Mouse (Mus musculus) testis, adult 2 months (tissue): ENCODE results near the gene Prdm16. TPM values are rescaled to one million over a fixed set of nuclear protein-coding genes. Genes with fewer than 3 reads are reported as not detected.

ENCODE experiments used
- H3K27ac ChIP-seq: fragments of 200-500 bp; 2 replicates; pipeline ENCODE4 v1.5.1; 2012; ENCODE audit warnings: low read depth, low read length; ENCODE audit not compliant: control insufficient read depth, insufficient read depth
- H3K27me3 ChIP-seq: fragments of 200-500 bp; 2 replicates; pipeline ENCODE4 v1.6.1; 2012; ENCODE audit warnings: mild to moderate bottlenecking, low read length, moderate library complexity; ENCODE audit not compliant: control insufficient read depth, insufficient read depth
- H3K36me3 ChIP-seq: fragments of 200-500 bp; 2 replicates; pipeline ENCODE4 v1.6.1; 2012; ENCODE audit warnings: mild to moderate bottlenecking, low read length; ENCODE audit not compliant: control insufficient read depth, insufficient read depth
- H3K4me1 ChIP-seq: fragments of 200-500 bp; 2 replicates; pipeline ENCODE4 v1.6.1; 2012; ENCODE audit warnings: low read length; ENCODE audit not compliant: control insufficient read depth, insufficient read depth
- H3K4me3 ChIP-seq: fragments of 200-500 bp; 2 replicates; pipeline ENCODE4 v1.5.1; 2012; ENCODE audit warnings: low read depth, mild to moderate bottlenecking, low read length, moderate library complexity, mixed read lengths; ENCODE audit not compliant: control insufficient read depth
- CTCF ChIP-seq: fragments of 200-500 bp; IDR thresholded peaks from 2 replicates; pipeline ENCODE4 v1.5.1; 2012; ENCODE audit warnings: low read depth, mild to moderate bottlenecking, inconsistent platforms, low read length, moderate library complexity; ENCODE audit not compliant: control insufficient read depth, insufficient read depth, insufficient replicate concordance
- POLR2A ChIP-seq: fragments of 200-500 bp; IDR thresholded peaks from 2 replicates; pipeline ENCODE4 v1.6.1; 2012; ENCODE audit warnings: low read depth, mild to moderate bottlenecking, inconsistent platforms, low read length, moderate library complexity; ENCODE audit not compliant: control insufficient read depth
- polyA plus RNA-seq: library from polyadenylated mRNA; depleted of rRNA; stranded (reverse); fragments of >200 nt; gene quantifications from 2 replicates; pipeline ENCODE4 v1.2.3, GENCODE M21; 2012

Prdm16 gene
- polyA plus RNA-seq, 1 experiment: 3.0 TPM

DNA sequence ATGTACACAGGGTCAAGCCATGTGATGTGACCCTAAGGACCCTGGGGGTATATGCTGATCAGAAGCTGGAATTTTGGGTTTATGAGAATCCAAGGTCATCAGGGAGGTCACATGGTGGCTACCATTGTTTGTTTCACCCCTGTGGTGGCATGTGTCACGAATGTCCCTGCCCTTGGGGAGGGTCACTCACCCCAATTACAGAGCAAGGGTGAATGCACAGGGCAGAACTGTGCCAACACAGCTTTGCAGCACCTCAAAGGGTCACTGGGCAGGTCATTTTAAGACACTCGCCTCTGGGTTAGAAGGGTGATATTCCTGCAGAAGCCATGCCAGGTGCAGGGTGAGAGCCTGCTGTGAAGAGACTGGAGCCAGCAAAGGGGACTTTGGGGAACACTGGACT, 206.9 kb downstream of the Prdm16 start:
- H3K27me3 ChIP-seq: no peaks in the 10 kb centered on the region
- H3K36me3 ChIP-seq: no peaks in the 10 kb centered on the region
- no peak overlapping the region for H3K4me3 ChIP-seq
- H3K27ac ChIP-seq: no peak overlapping the region
- no peak for TF ChIP-seq POLR2A
- TF ChIP-seq CTCF: no peak
- no peaks in the 10 kb centered on the region for H3K4me1 ChIP-seq

- Histone ChIP-seq H3K27me3 (no peaks in the 10 kb centered on the region), H3K36me3 (no peaks in the 10 kb centered on the region), H3K27ac (no peak overlapping the region), H3K4me3 (no peak overlapping the region), H3K4me1 (peaks cover 6% of the 10 kb centered on the region; the same call in 1 of the 2 replicates)
- TF ChIP-seq POLR2A (no peak), CTCF (no peak)
Observed at GRCm38 (mm10) chr4:154426901-154427300, 209.8 kb downstream of the Prdm16 start.

DNA sequence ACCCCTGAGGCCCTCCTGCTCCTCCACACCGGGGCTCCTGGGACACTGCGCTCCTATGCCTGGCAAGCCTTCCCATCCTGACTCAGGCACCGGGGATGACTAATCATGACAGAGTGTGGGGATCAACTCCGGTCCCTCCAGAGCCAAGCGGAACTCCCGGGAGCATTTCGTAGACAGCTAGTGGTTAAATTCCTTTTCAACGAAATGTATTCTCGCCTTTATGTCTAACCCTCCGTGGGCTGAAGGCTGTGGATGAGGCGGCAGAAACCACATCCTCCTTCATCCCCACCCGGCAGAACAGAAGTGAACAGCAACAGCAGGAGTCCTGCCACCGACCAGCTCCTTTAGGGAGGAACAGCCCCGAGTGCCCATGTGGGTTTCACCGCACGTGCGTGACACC, 211.4 kb downstream of the Prdm16 start:
- TF ChIP-seq POLR2A (no peak), CTCF (no peak)
- H3K27me3 ChIP-seq: no peaks in the 10 kb centered on the region
- no peak overlapping the region for H3K27ac ChIP-seq
- no peaks in the 10 kb centered on the region for H3K36me3 ChIP-seq
- H3K4me1 ChIP-seq: peaks cover 6% of the 10 kb centered on the region; the same call in 1 of the 2 replicates
- H3K4me3 ChIP-seq: no peak overlapping the region

- Histone ChIP-seq H3K4me1 (peaks cover 6% of the 10 kb centered on the region; the same call in 1 of the 2 replicates), H3K27ac (no peak overlapping the region)
- TF ChIP-seq CTCF (no peak), POLR2A (no peak)
Observed at GRCm38 (mm10) chr4:154424681-154425080, 212.0 kb downstream of the Prdm16 start.

DNA sequence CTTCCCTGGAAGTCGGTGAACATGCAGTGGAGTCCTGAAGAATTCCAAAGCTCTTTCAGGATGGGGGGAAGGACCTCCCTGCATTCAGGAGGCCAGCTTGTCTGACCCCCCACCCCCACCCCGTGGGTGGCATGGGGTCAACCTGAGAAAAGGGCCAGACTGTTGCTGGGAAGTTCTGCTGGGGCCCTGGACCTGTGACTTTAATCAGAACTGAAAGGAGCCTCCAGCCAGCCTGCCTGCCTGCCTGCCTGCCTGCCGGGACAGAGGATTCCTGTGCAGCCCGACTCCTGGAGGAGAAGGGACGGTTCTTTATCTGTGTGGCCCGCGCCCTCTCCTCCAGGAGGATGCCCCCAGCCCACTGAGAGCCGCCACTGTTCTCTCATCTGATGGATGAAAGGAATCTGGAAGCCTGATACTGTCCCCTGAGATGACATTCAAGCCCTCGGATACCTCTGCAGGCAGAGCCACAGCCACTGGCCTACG, 214.2 kb downstream of the Prdm16 start:
- Histone ChIP-seq H3K4me3 (no peak overlapping the region), H3K36me3 (no peaks in the 10 kb centered on the region), H3K4me1 (peaks cover 6% of the 10 kb centered on the region; the same call in 1 of the 2 replicates), H3K27ac (no peak overlapping the region), H3K27me3 (no peaks in the 10 kb centered on the region)
- no peak for TF ChIP-seq CTCF
- TF ChIP-seq POLR2A: no peak

More at GRCm38 (mm10) chr4:154424681-154425080, 212.0 kb downstream of the Prdm16 start:
- no peaks in the 10 kb centered on the region for H3K36me3 ChIP-seq
- no peaks in the 10 kb centered on the region for H3K27me3 ChIP-seq
- H3K4me3 ChIP-seq: no peak overlapping the region

DNA sequence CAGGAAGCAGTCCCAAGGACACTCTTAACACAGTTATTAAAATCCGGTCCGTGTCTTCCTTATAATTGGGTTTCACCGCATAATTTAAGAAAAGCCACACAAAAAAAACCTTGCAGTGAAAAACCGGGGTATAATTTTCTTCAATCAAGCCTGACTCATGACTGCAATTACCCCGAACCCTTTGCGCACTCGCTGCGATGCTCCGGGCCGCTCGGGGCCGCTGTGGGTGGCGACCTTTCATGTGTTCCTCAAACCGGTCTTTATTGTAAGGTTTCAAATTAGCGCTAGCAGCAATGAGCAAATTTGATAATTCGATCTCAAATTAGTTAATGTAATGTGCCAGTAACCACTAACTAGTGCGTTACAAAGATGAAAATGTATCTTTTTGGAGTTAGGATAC, 215.9 kb downstream of the Prdm16 start:
- Histone ChIP-seq H3K4me3 (no peak overlapping the region), H3K27ac (no peak overlapping the region), H3K27me3 (no peaks in the 10 kb centered on the region), H3K36me3 (no peaks in the 10 kb centered on the region), H3K4me1 (peaks cover 6% of the 10 kb centered on the region; the same call in 1 of the 2 replicates)
- TF ChIP-seq POLR2A (no peak), CTCF (no peak)

DNA sequence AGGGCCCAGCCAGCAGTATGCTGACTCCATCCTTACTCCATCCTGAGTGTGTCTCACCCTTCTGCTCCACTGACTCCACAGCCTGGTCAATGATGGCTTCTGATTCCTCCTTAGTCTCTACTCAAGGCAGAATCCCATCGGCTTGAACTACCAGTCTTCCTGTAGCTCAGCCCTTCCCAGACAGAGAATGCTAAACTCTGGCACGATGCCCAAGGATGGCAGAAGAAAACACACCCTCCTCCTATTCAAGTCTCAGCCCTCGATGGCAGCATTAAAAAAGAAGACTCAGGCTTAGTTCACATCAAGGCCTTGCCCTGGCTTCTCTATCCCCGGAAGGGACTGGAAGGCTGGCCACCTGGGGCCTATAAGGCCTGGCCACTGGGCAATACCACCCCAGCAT, 216.9 kb downstream of the Prdm16 start:
- no peaks in the 10 kb centered on the region for H3K27me3 ChIP-seq
- H3K27ac ChIP-seq: no peak overlapping the region
- no peaks in the 10 kb centered on the region for H3K36me3 ChIP-seq
- H3K4me3 ChIP-seq: no peak overlapping the region
- peaks cover 6% of the 10 kb centered on the region; the same call in 1 of the 2 replicates for H3K4me1 ChIP-seq
- TF ChIP-seq POLR2A: no peak
- no peak for TF ChIP-seq CTCF
